Mouse (Mus musculus): ENCODE results near the gene Zfp618. TPM values are rescaled to one million over a fixed set of nuclear protein-coding genes. Genes with fewer than 3 reads are reported as not detected.
A peak's percentile ranks its signal among the peaks of the same experiment; 100 is the strongest.

The Zfp618 gene
- polyA plus RNA-seq, 1 experiment, result 0.36 TPM

GRCm38 (mm10) chr4:62998431-62998835, 33.1 kb downstream of the Zfp618 start:
- Histone ChIP-seq H3K4me1 (no peaks in the 10 kb centered on the region), H3K4me3 (replicated peaks) (peak overlapping the region; percentile 11), H3K9me3 (peaks cover 44% of the 10 kb centered on the region), H3K27me3 (replicated peaks) (peaks cover 4% of the 10 kb centered on the region), H3K36me3 (replicated peaks; ENCODE audit: low read length) (no peaks in the 10 kb centered on the region)
- TF ChIP-seq FLI1 (IDR thresholded peaks at IDR 0.05; ENCODE audit: low read length) (no peak), GATA1 (IDR thresholded peaks at IDR 0.05; ENCODE audit: borderline replicate concordance, low read length) (no peak)

- Histone ChIP-seq H3K4me3 (replicated peaks) (no peak overlapping the region), H3K4me1 (no peaks in the 10 kb centered on the region), H3K27me3 (replicated peaks) (peaks cover 4% of the 10 kb centered on the region), H3K9me3 (peaks cover 44% of the 10 kb centered on the region), H3K36me3 (replicated peaks; ENCODE audit: low read length) (no peaks in the 10 kb centered on the region)
- no peak for TF ChIP-seq GATA1 (IDR thresholded peaks at IDR 0.05; ENCODE audit: borderline replicate concordance, low read length)
- no peak for TF ChIP-seq FLI1 (IDR thresholded peaks at IDR 0.05; ENCODE audit: low read length)
These were observed 33.5 kb downstream of the Zfp618 start for GRCm38 (mm10) chr4:62998908-62999307.

- TF ChIP-seq GATA1 (IDR thresholded peaks at IDR 0.05; ENCODE audit: borderline replicate concordance, low read length), result no peak
- TF ChIP-seq FLI1 (IDR thresholded peaks at IDR 0.05; ENCODE audit: low read length), result no peak
- peak overlapping the region; percentile 7 for H3K4me3 ChIP-seq (replicated peaks)
- H3K36me3 ChIP-seq (replicated peaks; ENCODE audit: low read length), result no peaks in the 10 kb centered on the region
- H3K9me3 ChIP-seq, result peaks cover 47% of the 10 kb centered on the region
- no peaks in the 10 kb centered on the region for H3K4me1 ChIP-seq
- H3K27me3 ChIP-seq (replicated peaks), result peaks cover 4% of the 10 kb centered on the region
These were observed 33.9 kb downstream of the Zfp618 start for GRCm38 (mm10) chr4:62999321-62999720.

- Histone ChIP-seq H3K9me3 (peaks cover 48% of the 10 kb centered on the region), H3K36me3 (replicated peaks; ENCODE audit: low read length) (no peaks in the 10 kb centered on the region), H3K27me3 (replicated peaks) (peaks cover 4% of the 10 kb centered on the region), H3K4me3 (replicated peaks) (no peak overlapping the region), H3K4me1 (no peaks in the 10 kb centered on the region)
- TF ChIP-seq GATA1 (IDR thresholded peaks at IDR 0.05; ENCODE audit: borderline replicate concordance, low read length), result no peak
These were observed 34.5 kb downstream of the Zfp618 start for GRCm38 (mm10) chr4:62999916-63000315.

- peaks cover 43% of the 10 kb centered on the region for H3K9me3 ChIP-seq
- TF ChIP-seq GATA1 (IDR thresholded peaks at IDR 0.05; ENCODE audit: borderline replicate concordance, low read length) (no peak), FLI1 (IDR thresholded peaks at IDR 0.05; ENCODE audit: low read length) (no peak)
- no peak overlapping the region for H3K4me3 ChIP-seq (replicated peaks)
These were observed 35.1 kb downstream of the Zfp618 start for GRCm38 (mm10) chr4:63000316-63001055.

GRCm38 (mm10) chr4:63002386-63002785, 37.0 kb downstream of the Zfp618 start:
- peaks cover 4% of the 10 kb centered on the region for H3K27me3 ChIP-seq (replicated peaks)
- H3K9me3 ChIP-seq, result peaks cover 36% of the 10 kb centered on the region
- no peak for TF ChIP-seq FLI1 (IDR thresholded peaks at IDR 0.05; ENCODE audit: low read length)
- TF ChIP-seq GATA1 (IDR thresholded peaks at IDR 0.05; ENCODE audit: borderline replicate concordance, low read length), result no peak
- no peak overlapping the region for H3K4me3 ChIP-seq (replicated peaks)
- no peaks in the 10 kb centered on the region for H3K36me3 ChIP-seq (replicated peaks; ENCODE audit: low read length)
- H3K4me1 ChIP-seq, result no peaks in the 10 kb centered on the region

More at GRCm38 (mm10) chr4:63000316-63001055, 35.1 kb downstream of the Zfp618 start:
- no peaks in the 10 kb centered on the region for H3K4me1 ChIP-seq
- no peaks in the 10 kb centered on the region for H3K36me3 ChIP-seq (replicated peaks; ENCODE audit: low read length)
- peaks cover 4% of the 10 kb centered on the region for H3K27me3 ChIP-seq (replicated peaks)

GRCm38 (mm10) chr4:63004519-63004918, 39.1 kb downstream of the Zfp618 start:
- TF ChIP-seq FLI1 (IDR thresholded peaks at IDR 0.05; ENCODE audit: low read length), result no peak
- no peak for TF ChIP-seq GATA1 (IDR thresholded peaks at IDR 0.05; ENCODE audit: borderline replicate concordance, low read length)
- H3K9me3 ChIP-seq, result peaks cover 22% of the 10 kb centered on the region
- H3K4me1 ChIP-seq, result no peaks in the 10 kb centered on the region
- no peaks in the 10 kb centered on the region for H3K36me3 ChIP-seq (replicated peaks; ENCODE audit: low read length)
- H3K4me3 ChIP-seq (replicated peaks), result no peak overlapping the region
- H3K27me3 ChIP-seq (replicated peaks), result peaks cover 2% of the 10 kb centered on the region

- no peaks in the 10 kb centered on the region for H3K4me1 ChIP-seq
- H3K27me3 ChIP-seq (replicated peaks), result no peaks in the 10 kb centered on the region
- TF ChIP-seq GATA1 (IDR thresholded peaks at IDR 0.05; ENCODE audit: borderline replicate concordance, low read length) (no peak), FLI1 (IDR thresholded peaks at IDR 0.05; ENCODE audit: low read length) (no peak)
- H3K9me3 ChIP-seq, result peaks cover 15% of the 10 kb centered on the region
- H3K4me3 ChIP-seq (replicated peaks), result no peak overlapping the region
- H3K36me3 ChIP-seq (replicated peaks; ENCODE audit: low read length), result no peaks in the 10 kb centered on the region
These were observed 40.2 kb downstream of the Zfp618 start for GRCm38 (mm10) chr4:63005446-63006185.

GRCm38 (mm10) chr4:63006198-63007155, 41.1 kb downstream of the Zfp618 start:
- Histone ChIP-seq H3K4me3 (replicated peaks) (no peak overlapping the region), H3K36me3 (replicated peaks; ENCODE audit: low read length) (no peaks in the 10 kb centered on the region), H3K9me3 (peaks cover 15% of the 10 kb centered on the region), H3K4me1 (no peaks in the 10 kb centered on the region), H3K27me3 (replicated peaks) (peaks cover 4% of the 10 kb centered on the region)
- TF ChIP-seq GATA1 (IDR thresholded peaks at IDR 0.05; ENCODE audit: borderline replicate concordance, low read length), result no peak
- no peak for TF ChIP-seq FLI1 (IDR thresholded peaks at IDR 0.05; ENCODE audit: low read length)
